Mouse (Mus musculus) CD8-positive naive resting alpha-beta T cell, adult 2 months (primary cell): ENCODE data around the gene Gsg1l2.

Experiments used
- DNase-seq, 2 experiments: peaks; one replicate each; pipeline ENCODE4 v3.0.0; 2022; ENCODE audit warnings: low read depth in 2 of 2, low spot score in 2 of 2

Gsg1l2 gene

DNA sequence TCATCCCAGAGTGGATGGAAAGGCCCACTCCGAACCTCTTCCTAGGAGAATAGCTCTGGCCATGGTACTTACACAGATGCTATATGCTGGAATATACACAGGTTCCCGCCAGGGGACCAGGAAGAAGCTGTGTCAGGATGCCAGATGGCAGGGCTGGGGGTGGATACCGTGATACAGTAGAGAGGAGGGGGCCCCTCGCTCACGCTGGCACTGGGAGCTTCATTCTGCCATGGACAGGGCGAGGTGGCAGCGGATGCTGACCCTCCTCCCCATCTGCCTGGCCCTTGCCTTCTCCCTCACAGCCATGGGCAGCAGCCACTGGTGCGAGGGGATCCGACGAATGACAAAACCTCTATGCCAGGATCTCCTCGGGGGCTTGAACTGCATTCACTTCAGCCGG, at the start of gene Gsg1l2:
Gsg1l2 (plus strand) TSS at position 230 of the 400 bp plus-strand sequence.
- no peak for DNase-seq

GRCm38 (mm10) chr11:67727095-67727494, 47.3 kb upstream of the Gsg1l2 start:
- DNase-seq = no peak

DNA sequence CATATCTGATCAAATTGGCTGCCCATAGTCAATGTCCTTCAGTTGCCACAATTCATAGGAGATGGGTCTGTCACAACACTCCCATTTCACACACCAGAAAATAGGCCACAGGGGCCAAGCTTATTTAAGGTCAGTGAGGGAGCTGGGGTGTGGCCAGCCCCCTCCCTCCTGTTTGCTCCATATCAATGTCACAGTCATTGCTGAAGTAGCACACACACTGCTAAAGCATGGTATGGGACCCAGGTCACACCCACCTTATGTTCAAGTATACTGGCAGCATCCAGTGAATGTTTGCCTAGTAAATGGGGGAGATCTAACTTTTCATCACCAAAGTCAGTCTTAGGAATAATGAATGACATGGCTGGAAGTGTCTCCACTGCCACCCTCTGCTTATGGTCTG, 45.7 kb upstream of the Gsg1l2 start:
- DNase-seq = no peak

DNA sequence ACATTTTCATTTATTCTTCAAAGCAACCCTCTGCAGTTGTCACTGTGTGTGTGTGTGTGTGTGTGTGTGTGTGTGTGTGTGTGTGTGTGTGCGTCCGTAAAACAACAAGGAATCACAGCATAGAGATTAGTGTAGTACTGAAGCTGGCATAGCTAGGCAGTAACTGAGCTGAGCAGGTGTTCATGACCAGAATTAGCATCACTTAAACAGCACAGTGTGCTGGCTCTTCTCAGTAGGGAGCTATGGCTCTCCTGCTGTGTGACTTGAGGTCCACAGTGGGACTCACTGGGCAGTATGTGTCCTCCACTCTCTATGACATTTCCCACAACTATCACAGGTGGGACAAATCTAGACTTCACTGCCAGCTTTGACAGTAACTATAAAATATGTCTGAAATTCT, 43.4 kb upstream of the Gsg1l2 start:
- DNase-seq = no peak

- no peak for DNase-seq
Measured at GRCm38 (mm10) chr11:67733726-67734125, 40.7 kb upstream of the Gsg1l2 start.

- DNase-seq = no peak
Measured at GRCm38 (mm10) chr11:67734597-67734996, 39.8 kb upstream of the Gsg1l2 start.

- no peak for DNase-seq
Measured at GRCm38 (mm10) chr11:67738345-67738744, 36.1 kb upstream of the Gsg1l2 start.

- no peak for DNase-seq
Measured at GRCm38 (mm10) chr11:67738846-67739490, 35.4 kb upstream of the Gsg1l2 start.

GRCm38 (mm10) chr11:67741569-67741968, 32.8 kb upstream of the Gsg1l2 start:
- no peak for DNase-seq

DNA sequence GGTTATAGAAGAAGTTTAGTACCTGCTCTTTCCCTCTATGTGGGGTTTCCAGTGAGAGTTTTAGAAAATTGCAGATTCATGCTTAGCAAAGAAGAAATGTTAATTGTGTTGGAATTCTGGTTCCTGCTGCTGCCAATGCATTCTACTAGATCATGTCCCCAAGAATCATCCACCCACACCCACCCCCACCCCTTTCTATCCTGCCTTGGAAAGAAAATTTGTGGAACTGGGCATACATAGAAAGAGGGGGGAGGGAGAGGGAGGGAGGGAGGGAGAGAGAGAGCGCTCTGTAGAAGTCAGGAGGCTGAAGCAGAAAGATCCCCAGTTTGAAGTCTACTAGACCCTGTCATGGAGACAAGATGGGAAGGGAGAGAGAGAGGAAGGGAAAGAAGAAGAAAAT, 18.1 kb upstream of the Gsg1l2 start:
- DNase-seq = no peak

DNA sequence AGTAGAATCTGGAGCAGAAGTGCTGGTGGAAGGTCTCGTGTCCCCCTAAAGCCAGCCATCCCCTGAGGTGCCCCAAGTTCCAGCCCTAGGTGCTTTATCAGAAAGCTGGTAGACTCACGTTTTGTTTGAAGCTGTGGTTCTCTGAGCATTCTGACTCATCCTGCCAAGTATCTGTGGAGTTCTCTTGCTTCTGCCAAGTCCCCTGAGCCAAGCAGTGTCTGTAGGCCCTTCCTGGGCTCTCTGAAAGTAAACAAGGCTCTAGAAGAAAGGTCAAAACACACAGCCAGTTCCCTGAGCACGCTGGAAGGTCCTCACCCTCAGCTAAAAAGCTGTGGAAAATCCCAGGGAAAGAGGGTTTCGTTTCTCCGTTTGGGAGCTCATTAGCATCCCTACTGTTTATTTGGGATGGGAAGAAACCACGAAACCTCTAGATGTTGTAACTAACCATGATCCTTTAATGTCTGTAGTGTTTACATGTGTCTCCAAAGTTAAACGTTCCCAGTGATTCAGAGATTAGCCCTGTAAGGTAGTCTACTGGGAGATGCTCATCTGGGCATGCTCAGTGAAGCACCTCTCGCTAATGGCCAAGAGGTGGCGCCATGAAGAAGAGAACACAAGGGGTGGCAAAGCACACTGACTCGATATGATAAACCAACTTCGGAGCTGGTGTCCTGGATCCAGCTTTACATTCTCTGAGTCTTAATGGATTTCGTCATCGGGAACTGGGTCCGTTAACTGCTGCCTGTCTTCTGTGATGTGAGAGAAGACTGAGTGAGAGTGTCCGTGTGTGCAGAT, 16.8 kb upstream of the Gsg1l2 start:
- no peak for DNase-seq

- no peak for DNase-seq
Measured at GRCm38 (mm10) chr11:67771053-67771452, 3.4 kb upstream of the Gsg1l2 start, which contains the start of gene Glp2r. Gene Glp2r (minus strand): TSS chr11:67771153.

DNA sequence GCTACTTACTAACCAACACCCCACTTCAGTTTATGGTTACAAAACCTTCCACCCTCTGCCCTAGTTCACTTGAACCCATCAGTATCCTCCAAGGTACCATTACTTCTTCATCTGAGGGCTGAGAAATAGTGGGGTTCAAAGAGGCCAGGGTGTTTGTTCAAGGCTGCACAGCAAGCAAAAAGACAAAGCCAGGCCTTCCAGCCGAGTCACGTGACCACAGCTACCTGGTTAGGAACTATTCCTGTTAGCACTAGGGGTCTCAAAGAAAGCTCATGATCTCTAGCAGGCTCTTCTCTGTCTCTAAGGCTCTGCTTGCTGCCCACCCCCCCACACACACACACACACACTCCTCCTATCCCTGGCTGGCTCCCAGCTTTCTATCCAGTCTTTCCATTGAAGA, 2.7 kb upstream of the Gsg1l2 start:
- DNase-seq = no peak

- DNase-seq = no peak
Measured at GRCm38 (mm10) chr11:67772577-67772976, 1.8 kb upstream of the Gsg1l2 start.

GRCm38 (mm10) chr11:67790182-67790581, 15.8 kb downstream of the Gsg1l2 start:
- no peak for DNase-seq

- DNase-seq = no peak
Measured at GRCm38 (mm10) chr11:67797931-67798330, 23.5 kb downstream of the Gsg1l2 start, which contains the start of gene Dhrs7c. Gene Dhrs7c (plus strand): TSS chr11:67798187.

- no peak for DNase-seq
Measured at GRCm38 (mm10) chr11:67800130-67800723, 25.8 kb downstream of the Gsg1l2 start.

GRCm38 (mm10) chr11:67801169-67801568, 26.8 kb downstream of the Gsg1l2 start:
- DNase-seq = no peak

GRCm38 (mm10) chr11:67805538-67805937, 31.1 kb downstream of the Gsg1l2 start:
- DNase-seq = no peak

GRCm38 (mm10) chr11:67806832-67807597, 32.6 kb downstream of the Gsg1l2 start:
- DNase-seq = no peak

DNA sequence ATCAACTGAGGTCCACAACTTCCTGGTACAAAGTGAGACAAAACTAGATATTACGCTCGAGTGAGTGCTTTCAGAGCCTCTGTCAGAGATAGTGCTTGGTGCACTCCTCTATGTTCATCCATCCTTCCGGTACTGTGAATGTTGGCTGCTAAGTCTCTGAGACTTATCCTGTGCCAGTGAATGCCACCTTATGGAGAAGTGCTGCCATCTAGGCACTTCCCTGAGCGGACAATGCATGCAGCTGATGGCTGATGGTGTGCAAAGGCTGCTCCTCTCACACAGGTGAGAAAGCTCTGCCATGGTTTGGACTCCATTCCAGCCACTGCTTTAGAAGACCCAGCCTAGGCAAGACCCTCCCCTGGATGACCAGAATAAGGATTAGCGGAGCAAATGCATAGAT, 33.6 kb downstream of the Gsg1l2 start:
- no peak for DNase-seq
